Mouse (Mus musculus): ENCODE data around the gene Epb41l1.

DNA sequence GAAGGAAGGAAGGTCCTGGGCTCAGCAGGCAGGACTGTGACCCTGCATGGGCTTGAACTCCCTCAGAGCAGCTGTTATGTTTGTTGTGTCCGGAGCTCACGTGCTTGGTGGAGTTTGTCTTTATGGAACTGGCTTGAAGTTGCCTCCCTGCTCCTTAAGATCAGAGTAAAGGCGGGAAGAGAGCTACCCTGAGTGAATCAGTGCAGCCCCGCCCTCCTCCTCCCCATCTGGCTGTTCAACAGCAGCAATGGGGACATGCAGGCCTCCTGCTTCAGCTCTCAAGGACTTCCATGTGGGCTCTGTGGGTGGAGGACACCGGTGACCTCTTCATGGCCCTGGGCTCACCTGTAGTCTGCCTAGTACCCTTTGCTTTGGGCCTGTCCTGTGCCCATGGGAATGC lies 71.1 kb downstream of the Epb41l1 start:
- no peak for TF ChIP-seq POLR2A (IDR thresholded peaks at IDR 0.05; ENCODE audit: insufficient read depth, low read depth, low read length)
- TF ChIP-seq CTCF (IDR thresholded peaks at IDR 0.05): no peak
- TF ChIP-seq EP300 (IDR thresholded peaks at IDR 0.05; ENCODE audit: insufficient read depth, low read depth, low read length): no peak

All from heart, adult 2 months (tissue).